Mouse (Mus musculus): Measurements from ENCODE around the gene Lzts2.

The Lzts2 gene

DNA sequence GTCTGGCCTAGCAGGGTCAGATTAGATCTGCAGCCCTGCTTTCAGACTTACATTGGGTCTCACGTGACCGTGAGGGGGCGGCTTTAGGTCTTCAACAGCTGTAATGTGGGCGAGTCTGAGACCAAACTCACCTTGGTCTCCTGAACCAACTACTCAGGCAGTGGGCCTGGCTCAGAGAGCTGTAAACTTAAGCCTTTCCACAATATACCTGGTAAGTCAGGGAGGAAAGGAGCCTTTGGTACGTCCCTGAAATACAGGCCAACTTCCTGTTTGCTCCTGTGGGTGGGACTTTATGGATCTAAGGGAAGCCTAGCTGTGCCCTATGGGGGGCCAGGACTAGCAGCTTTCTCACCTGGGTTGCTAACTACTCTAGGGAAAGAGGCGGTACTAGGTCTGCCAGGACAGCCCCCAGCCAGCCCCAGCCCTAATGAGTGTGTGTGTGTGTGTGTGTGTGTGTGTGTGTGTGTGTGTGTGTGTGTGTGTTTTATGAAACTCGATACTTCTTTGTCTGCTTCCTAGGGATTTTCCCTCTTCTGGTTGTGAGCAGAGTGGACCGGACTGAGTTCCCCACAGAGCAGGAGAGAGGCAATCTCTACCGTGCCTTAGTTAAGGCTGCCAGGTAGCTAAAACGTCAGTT is at the start of gene Lzts2:
TSS of gene Lzts2 (plus strand) at position 80 of the 637 bp plus-strand sequence.
- no peak for DNase-seq (ENCODE audit: low read depth, low spot score)

GRCm38 (mm10) chr19:44965978-44966377 is 48.2 kb upstream of the Lzts2 start:
- DNase-seq (ENCODE audit: low read depth, low spot score): no peak

DNA sequence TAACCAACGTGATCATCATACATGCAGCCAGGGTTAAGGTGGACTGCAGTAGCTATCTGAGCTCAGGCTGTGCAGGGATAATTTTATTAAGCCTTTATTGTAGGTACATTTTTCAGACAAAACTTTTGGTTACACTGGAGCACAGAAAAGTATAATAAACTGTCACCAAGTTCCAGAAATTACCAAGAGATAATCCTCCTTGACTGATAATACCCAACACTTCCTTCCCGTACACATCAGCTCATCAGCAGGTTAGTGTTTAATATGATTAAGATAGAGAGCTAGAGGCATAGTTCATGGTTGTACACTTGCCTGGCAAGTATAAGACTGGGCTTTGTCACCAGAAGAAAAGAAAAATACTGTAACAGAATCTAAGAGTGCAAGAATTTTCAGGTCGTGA is 45.9 kb upstream of the Lzts2 start:
- DNase-seq (ENCODE audit: low read depth, low spot score): no peak

GRCm38 (mm10) chr19:44976636-44977035 is 37.6 kb upstream of the Lzts2 start:
- no peak for DNase-seq (ENCODE audit: low read depth, low spot score)

- DNase-seq (ENCODE audit: low read depth, low spot score): no peak
These were observed 37.1 kb upstream of the Lzts2 start for GRCm38 (mm10) chr19:44977148-44977547.

- no peak for DNase-seq (ENCODE audit: low read depth, low spot score)
These were observed 33.4 kb upstream of the Lzts2 start for GRCm38 (mm10) chr19:44980787-44981186.

- DNase-seq (ENCODE audit: low read depth, low spot score): no peak
These were observed 31.6 kb upstream of the Lzts2 start for GRCm38 (mm10) chr19:44982477-44983115.

- no peak for DNase-seq (ENCODE audit: low read depth, low spot score)
These were observed 30.8 kb upstream of the Lzts2 start for GRCm38 (mm10) chr19:44983366-44983765.

GRCm38 (mm10) chr19:44984420-44984819 is 29.8 kb upstream of the Lzts2 start:
- no peak for DNase-seq (ENCODE audit: low read depth, low spot score)

GRCm38 (mm10) chr19:44985159-44985988 is 28.8 kb upstream of the Lzts2 start:
- DNase-seq (ENCODE audit: low read depth, low spot score): no peak

DNA sequence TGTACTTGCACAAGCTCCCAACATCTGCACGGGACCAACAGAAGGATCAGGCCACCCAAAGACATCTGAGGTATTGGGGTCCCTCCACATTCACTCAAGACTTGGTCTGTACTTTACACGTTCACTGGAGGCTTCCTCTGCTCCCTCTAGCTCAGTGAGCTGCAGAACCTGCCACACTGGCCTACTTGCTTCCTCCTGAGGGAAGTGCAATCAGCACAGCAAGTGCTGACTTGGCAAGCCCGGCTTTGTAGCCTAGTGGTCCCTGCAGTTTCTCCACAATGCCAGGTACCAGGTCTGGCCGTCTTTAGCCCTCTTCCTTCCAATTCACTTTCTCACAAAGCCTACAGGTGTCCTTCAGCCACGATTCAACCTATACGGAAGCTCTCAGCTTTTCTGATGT is 27.2 kb upstream of the Lzts2 start:
- no peak for DNase-seq (ENCODE audit: low read depth, low spot score)

GRCm38 (mm10) chr19:44987851-44988250 is 26.4 kb upstream of the Lzts2 start:
- DNase-seq (ENCODE audit: low read depth, low spot score): no peak

- DNase-seq (ENCODE audit: low read depth, low spot score): no peak
These were observed 25.9 kb upstream of the Lzts2 start for GRCm38 (mm10) chr19:44988321-44988720.

DNA sequence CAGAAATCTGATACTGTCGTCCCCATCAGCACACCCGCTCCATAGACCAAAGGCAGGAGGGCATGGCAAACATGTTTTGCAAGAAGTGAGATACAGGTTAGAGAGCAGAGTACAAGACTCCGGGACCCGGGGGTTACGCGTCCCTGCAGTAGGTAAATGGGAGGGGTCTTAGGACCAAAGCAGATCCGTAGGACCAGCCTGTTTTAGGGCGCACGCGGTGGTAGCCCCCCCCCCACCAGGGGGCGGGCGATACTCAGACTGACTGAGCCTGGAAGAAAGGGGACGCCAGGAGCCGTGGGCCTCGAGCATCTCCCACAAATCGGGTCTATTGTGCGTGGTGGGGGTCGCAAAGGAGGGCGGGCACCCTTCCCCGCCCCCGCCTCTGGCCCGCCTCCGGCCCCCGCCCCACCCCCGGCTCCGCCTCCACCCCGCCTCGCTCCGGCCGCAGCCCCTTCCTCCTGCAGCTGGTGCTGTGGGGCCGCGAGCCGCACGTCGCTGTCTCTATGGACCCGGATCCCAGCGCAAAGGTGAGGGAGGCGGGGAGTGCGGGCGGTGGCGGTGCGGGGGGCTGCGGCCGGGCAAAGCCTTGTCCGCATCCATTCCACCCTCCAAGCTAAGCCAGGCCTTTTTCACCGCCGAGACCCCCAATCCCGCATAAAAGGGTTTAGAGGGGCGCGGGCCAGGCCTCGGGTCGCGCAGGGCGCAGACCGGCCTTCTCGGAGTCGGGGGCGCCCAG is 25.2 kb upstream of the Lzts2 start, which contains the start of gene Sema4g:
TSS of gene Sema4g (plus strand) at position 271 of the 736 bp plus-strand sequence.
- peak; percentile 72 for DNase-seq (ENCODE audit: low read depth, low spot score)

DNA sequence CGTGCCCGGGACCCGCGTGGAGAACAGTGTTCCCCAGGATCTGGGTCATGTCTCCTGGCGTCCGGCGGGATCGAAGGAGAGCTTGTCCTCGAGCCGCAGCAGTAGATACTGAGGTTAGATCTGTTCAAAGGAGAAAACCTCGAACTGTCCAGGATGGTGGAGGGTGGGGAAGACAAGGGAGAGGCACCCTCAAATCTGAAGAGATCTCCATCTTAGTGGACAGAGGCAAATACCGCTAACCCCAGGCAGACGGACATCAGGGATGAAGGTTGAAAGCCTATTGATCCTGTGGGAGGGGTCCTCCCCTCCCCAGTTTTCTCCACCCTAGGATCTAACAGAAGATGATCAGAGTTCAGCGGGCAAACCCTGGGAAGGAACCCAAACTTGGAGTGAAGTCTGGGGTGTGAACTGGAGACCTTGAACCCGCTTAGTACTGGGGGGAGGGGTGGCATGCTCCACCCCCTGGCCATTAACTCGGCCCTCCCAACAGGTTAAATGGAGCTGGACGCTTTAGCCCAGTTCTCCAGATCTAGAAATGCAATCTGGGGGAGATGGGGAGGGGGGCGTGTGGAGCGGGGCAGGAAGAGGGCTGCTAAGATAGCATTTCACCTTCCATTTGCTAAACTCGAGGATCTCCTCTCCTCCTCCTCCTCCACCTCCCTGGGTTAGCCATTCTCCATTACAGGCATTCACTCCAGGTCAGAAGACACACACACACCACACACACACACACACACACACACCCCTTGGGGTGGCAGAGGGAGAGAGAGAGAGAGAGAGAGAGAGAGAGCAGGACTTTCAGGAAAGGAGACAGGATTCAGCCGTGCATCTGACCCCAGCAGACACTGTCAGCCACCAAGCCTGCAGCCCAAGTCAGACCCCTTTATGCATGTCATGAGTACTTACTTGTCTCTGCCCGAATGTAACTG is 24.4 kb upstream of the Lzts2 start:
- DNase-seq (ENCODE audit: low read depth, low spot score): no peak

- no peak for DNase-seq (ENCODE audit: low read depth, low spot score)
These were observed 23.2 kb upstream of the Lzts2 start for GRCm38 (mm10) chr19:44991031-44991430.

GRCm38 (mm10) chr19:44992246-44992645 is 22.0 kb upstream of the Lzts2 start:
- no peak for DNase-seq (ENCODE audit: low read depth, low spot score)

DNA sequence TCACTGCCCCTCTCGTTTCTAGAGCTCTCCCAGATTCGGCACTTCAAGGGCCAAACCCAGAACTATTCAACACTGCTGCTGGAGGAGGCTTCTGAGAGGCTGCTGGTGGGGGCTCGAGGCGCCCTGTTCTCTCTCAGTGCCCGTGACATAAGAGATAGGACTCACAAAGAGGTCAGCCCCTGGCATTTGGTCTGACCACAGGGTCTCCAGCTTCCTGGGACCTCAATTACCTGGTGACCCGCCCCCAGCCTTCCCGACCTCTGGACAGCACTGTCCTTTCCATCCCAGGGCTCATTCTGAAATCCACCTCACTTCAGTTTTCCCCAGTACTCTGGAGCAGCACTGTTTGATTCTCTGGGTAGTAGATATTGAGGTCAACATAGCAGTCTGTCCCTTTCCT is 21.5 kb upstream of the Lzts2 start:
- DNase-seq (ENCODE audit: low read depth, low spot score): no peak

DNA sequence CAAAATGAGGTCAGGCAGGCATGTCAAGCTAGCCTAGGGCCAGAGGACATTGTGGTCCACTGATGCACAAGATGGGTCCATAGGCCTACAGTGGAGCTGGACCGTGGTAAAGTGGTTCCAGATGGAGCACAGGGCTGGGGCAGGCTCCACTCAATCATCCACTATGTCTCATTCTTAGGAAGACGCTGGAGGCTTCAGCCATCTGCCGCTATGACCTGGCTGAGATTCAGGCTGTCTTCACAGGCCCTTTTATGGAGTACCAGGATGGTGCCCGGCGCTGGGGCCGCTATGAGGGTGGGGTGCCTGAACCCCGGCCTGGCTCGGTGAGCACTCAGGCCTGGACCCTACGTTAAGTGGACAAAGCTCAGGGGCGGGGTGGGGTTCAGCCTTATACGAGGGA is 16.4 kb upstream of the Lzts2 start:
- no peak for DNase-seq (ENCODE audit: low read depth, low spot score)

DNA sequence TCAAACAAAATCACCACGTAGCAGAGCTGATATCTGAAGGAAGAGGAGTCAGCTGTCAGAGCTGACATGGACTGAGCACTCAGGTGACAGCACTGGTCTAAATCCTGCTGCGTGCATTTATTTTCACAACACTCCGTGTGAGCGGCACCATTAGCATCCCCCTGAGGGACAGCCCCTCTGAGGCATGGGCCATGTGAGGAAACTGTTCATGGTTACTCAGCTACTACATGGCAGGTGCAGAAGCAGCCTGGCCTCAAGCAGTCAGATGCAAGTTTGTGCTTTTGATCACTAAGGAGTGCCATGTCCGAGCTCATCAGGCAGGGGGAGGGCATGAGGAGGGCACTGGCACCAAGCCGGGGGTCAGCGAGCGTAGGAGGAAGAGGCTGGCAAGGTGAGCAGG is 14.6 kb upstream of the Lzts2 start:
- no peak for DNase-seq (ENCODE audit: low read depth, low spot score)

- no peak for DNase-seq (ENCODE audit: low read depth, low spot score)
These were observed 11.9 kb upstream of the Lzts2 start for GRCm38 (mm10) chr19:45002301-45002700.
